Mouse (Mus musculus): ENCODE results near the gene Akr1c19. TPM values are rescaled to one million over a fixed set of nuclear protein-coding genes. Genes with fewer than 3 reads are reported as not detected.
"Not testable (repeated sequence)": the region's sequence is repeated elsewhere in the genome, so short reads cannot be mapped to it uniquely, and the experiment has no call there.

Akr1c19 gene
- total RNA-seq, 2 experiments from 2014 or later = not detected

DNA sequence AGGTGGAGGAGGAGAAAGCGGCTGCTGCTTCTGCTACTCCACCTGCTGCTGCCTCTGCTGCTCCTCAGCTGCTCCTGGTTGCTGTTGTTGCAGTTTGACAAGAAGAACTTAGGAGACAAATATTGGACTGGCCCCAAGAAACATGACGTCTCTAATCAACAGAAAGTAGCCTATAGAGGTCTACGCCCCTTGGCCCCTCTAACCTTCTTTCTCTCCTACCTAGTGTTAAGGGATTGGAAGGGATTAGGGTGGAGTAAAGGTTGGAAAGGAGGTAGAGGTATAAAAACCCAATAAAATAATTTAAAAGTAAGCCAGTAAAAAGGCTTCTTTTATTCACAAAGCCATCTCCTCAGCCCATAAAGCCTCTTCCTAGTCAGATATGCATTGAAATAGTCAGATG is 36.1 kb downstream of the Akr1c19 start:
- intact Hi-C loops (cut with DNase I) = no loop called here
- no peak for DNase-seq (ENCODE audit: low spot score in 2 of 2)

GRCm38 (mm10) chr13:4265047-4265446 is 36.5 kb downstream of the Akr1c19 start:
- intact Hi-C loops (cut with DNase I) = no loop called here

DNA sequence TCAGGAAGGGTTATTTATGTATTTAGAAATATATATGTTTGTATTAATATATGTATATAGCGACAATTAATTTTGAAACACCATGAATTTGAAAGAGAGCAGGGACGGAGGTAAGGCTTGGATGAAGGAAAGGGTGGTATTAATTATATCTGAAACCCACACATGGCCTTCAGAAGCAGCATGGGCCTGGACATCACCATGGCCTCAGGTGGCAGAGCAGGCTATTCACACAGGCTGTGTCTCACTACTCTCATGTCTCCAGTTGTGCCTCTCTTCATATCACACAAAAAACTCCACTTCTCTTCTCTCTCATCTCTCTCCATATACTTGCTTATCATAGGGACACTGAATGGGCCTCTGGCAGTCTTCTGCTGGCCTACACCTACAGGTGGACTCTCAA is 37.0 kb downstream of the Akr1c19 start:
- DNase-seq (ENCODE audit: low spot score in 2 of 2); intact Hi-C loops (cut with DNase I): not testable (repeated sequence)

More at GRCm38 (mm10) chr13:4265047-4265446, 36.5 kb downstream of the Akr1c19 start:
- DNase-seq (ENCODE audit: low spot score in 2 of 2) = no peak

DNA sequence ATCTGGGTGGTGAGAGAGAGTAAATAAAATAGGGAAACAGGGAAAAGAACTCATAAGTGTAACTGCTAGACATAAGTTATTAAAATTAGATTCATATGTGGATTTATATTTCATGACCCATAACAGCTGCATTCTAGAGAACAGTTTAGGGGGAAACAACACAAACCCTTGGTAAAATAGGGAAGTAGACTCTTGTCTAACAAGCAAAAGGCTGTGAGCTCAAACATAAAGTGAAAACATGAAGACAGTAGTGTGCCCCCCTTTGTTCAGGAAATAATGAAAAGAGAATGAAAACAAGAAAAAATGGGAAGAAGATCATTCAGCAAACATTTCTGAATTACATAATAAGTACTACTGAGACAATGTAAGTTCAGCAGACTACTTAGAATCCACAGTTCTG is 42.4 kb downstream of the Akr1c19 start:
- intact Hi-C loops (cut with DNase I) = no loop called here
- DNase-seq (ENCODE audit: low spot score in 2 of 2) = no peak

GRCm38 (mm10) chr13:4277526-4277925 is 49.0 kb downstream of the Akr1c19 start:
- intact Hi-C loops (cut with DNase I) = no loop called here

GRCm38 (mm10) chr13:4279284-4279683 is 50.8 kb downstream of the Akr1c19 start, which contains the start of gene Akr1c12:
Gene Akr1c12 (minus strand): TSS chr13:4279433.
- intact Hi-C loops (cut with DNase I) = no loop called here
- DNase-seq (ENCODE audit: low spot score in 2 of 2) = no peak

More at GRCm38 (mm10) chr13:4277526-4277925, 49.0 kb downstream of the Akr1c19 start:
- no peak for DNase-seq (ENCODE audit: low spot score in 2 of 2)

- intact Hi-C loops (cut with DNase I) = loop anchor here (5.0 kb wide), 4 partner anchors 94 to 331 kb away; no protein-coding TSS in a partner anchor
- DNase-seq (ENCODE audit: low spot score in 2 of 2) = peak; percentile 17 to 22
Measured at GRCm38 (mm10) chr13:4281471-4282412, 53.2 kb downstream of the Akr1c19 start.

DNA sequence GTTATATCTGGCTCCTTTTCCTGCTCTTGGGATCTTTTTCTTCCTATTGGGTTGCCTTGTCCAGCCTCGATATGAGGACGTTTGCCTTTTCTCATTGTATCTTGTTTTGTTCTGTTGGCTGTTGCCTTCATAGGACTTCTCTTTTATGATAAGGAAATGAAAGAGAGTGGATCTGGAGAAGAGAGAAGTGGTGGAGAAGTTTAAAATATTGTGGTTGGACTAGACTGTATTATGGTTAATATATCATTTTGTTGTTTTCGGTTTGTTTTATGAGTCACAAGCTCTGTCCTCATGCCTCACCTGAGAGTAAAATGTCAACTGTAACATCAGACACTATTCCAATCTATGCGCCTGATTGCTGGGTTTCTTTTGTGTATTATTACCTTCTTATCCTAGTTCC is 68.5 kb downstream of the Akr1c19 start:
- intact Hi-C loops (cut with DNase I) = no loop called here
- DNase-seq (ENCODE audit: low spot score in 2 of 2) = no peak

Other genes with a start within 250 kb of the Akr1c19 start
- gene Akr1c14, start 179.7 kb upstream of the Akr1c19 start, total RNA-seq (2021) = 1 to 10 TPM in 1 of 2 experiments, under 1 TPM in 1; 0.82 to 2.3 TPM
- 1 to 10 TPM; 1.1 to 1.4 TPM for gene Akr1c18, start 78.0 kb upstream of the Akr1c19 start, total RNA-seq (2021)
- gene Akr1c13, start 37.5 kb upstream of the Akr1c19 start, total RNA-seq (2021) = under 1 TPM in 1 of 2 experiments, not detected in 1; 0.44 TPM
- not detected for gene Akr1c12, start 50.7 kb downstream of the Akr1c19 start, total RNA-seq (2021)
- not detected for gene Akr1c6, start 205.6 kb downstream of the Akr1c19 start, total RNA-seq (2021)